Mouse (Mus musculus): Measurements from ENCODE around the gene Prcc. TPM values are rescaled to one million over a fixed set of nuclear protein-coding genes. Genes with fewer than 3 reads are reported as not detected.

The Prcc gene
- 48.5 and 50.6 TPM in 2 replicates for polyA plus RNA-seq (2012; rRNA removed)
- polyA plus RNA-seq (2014; fragmentation: Nextera tagmentation; extraction: Ambion mirVana), result 15.8 and 16.8 TPM in 2 replicates

DNA sequence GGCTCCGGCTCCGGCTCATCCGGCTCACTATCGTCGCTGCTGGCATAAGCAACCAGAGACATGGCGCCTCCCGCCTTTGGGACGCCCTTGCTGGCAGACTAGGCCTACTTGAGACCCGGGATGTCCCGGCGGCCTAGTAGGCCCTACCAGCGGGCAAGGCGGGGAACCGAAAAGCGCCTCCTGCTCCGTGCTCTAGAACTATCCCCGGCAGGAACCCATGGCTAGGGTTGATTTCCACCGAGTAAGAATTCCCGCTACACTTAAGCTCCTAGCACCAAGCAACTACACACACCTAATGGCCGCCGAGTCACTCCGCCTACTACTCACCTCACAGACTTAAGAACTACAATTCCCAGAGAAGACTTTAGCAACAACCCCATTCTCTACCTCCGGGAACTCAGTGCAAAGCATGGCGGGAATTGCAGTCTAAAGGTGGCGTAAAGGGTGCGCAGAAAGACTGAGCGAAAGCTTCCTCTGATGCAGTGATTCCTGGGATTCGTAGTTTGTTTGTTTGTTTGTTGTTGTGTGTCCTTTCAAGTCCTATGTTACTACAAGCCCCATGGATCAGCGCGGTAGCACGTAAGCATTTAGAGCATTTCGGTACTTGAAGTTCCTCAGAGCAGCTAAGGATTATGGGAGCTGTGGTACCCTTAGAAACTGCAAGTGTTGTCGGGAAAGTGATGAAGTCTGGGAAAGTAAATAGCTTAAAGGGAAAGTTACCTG is at the start of gene Prcc:
TSS of gene Prcc (minus strand) at position 328 of the 723 bp plus-strand sequence.
- Histone ChIP-seq H3K9ac (ENCODE audit: low read depth, low read length, severe bottlenecking) (peak within 1 kb of the TSS; percentile 89), H3K27me3 (ENCODE audit: control insufficient read depth, insufficient read depth, low read length) (no peaks in the 10 kb centered on the region), H3K4me3 (replicated peaks; ENCODE audit: low read length) (peak within 1 kb of the TSS; percentile 97), H3K9me3 (ENCODE audit: control insufficient read depth, low read length) (0 out of 2 replicates have a peak, but pooled peaks cover 3% of the 10 kb centered on the region), H3K36me3 (ENCODE audit: control insufficient read depth, insufficient read depth, low read length) (peaks cover 11% of the 10 kb centered on the region), H3K27ac (replicated peaks; ENCODE audit: low read depth, low read length) (peak within 1 kb of the TSS; percentile 83), H3K4me1 (ENCODE audit: control insufficient read depth, insufficient read depth, low read length) (peaks cover 12% of the 10 kb centered on the region), H3K4me2 (replicated peaks; ENCODE audit: low read depth, low read length, severe bottlenecking) (peak within 1 kb of the TSS; percentile 94)
- TF ChIP-seq POLR2A (IDR thresholded peaks at IDR 0.05; ENCODE audit: borderline replicate concordance, extremely low read depth, insufficient read depth, insufficient read length), result peak; percentile 51; the same call in 1 of the 2 replicates
- DNase-seq (ENCODE audit: low spot score) (peak; percentile 99), ATAC-seq (ENCODE audit: low FRiP score, low read depth) (peak; percentile 98)
- 0% methylated on average over 31 of the region's 33 CpGs for WGBS

DNA sequence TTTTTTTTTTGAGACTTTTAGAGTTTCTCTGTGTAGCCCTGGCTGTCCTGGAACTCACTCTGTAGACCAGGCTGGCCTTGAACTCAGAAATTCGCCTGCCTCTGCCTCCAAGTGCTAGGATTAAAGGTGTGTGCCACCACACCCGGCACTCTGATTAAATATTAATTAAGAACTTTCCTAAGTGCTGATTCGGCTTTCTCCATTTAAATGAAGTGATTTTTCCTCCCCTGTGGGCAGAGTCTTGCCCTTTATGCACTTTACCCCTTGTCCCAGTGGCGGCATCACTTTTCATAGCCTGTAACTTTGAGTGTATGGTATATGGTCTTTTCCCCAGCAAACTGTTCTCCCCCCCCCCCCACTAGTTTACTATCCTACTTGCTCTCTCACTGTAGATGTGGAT is 49.8 kb upstream of the Prcc start:
- no peak for TF ChIP-seq POLR2A (IDR thresholded peaks at IDR 0.05; ENCODE audit: borderline replicate concordance, extremely low read depth, insufficient read depth, insufficient read length)
- H3K27ac ChIP-seq (replicated peaks; ENCODE audit: low read depth, low read length), result no peak overlapping the region
- no peak overlapping the region for H3K4me3 ChIP-seq (replicated peaks; ENCODE audit: low read length)

DNA sequence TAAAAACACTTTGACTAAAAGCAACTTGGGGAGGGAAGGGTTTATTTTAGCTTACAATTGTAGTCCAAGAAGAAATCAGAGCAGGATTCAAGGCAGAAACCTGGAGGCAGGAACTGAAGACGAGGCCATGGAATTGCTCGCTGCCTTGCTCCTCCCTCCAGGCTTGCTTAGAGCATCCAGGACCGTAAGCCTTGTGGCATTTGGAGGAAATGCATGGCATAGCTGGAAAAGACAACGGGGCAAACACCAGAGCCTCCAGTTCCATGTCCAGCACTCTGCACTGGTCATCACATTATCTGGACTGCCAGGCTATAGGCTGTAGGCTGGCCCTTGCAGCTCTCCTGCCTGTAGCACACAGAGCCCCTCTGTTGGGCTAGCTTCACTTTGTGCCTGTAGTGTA is 49.1 kb upstream of the Prcc start:
- ATAC-seq (ENCODE audit: low FRiP score, low read depth), result no peak
- H3K4me3 ChIP-seq (replicated peaks; ENCODE audit: low read length), result no peak overlapping the region
- peaks cover 7% of the 10 kb centered on the region for H3K4me1 ChIP-seq (ENCODE audit: control insufficient read depth, insufficient read depth, low read length)
- H3K27ac ChIP-seq (replicated peaks; ENCODE audit: low read depth, low read length), result no peak overlapping the region
- H3K4me2 ChIP-seq (replicated peaks; ENCODE audit: low read depth, low read length, severe bottlenecking), result no peak overlapping the region
- no peaks in the 10 kb centered on the region for H3K9me3 ChIP-seq (ENCODE audit: control insufficient read depth, low read length)
- DNase-seq (ENCODE audit: low spot score), result no peak
- peaks cover 65% of the 10 kb centered on the region for H3K36me3 ChIP-seq (ENCODE audit: control insufficient read depth, insufficient read depth, low read length)
- 82% methylated on average over 4 of the region's 4 CpGs for WGBS
- no peak for TF ChIP-seq POLR2A (IDR thresholded peaks at IDR 0.05; ENCODE audit: borderline replicate concordance, extremely low read depth, insufficient read depth, insufficient read length)
- no peaks in the 10 kb centered on the region for H3K27me3 ChIP-seq (ENCODE audit: control insufficient read depth, insufficient read depth, low read length)
- H3K9ac ChIP-seq (ENCODE audit: low read depth, low read length, severe bottlenecking), result no peak overlapping the region

More for the DNA sequence above, 49.8 kb upstream of the Prcc start:
- no peaks in the 10 kb centered on the region for H3K27me3 ChIP-seq (ENCODE audit: control insufficient read depth, insufficient read depth, low read length)
- H3K4me2 ChIP-seq (replicated peaks; ENCODE audit: low read depth, low read length, severe bottlenecking), result no peak overlapping the region
- no peak overlapping the region for H3K9ac ChIP-seq (ENCODE audit: low read depth, low read length, severe bottlenecking)
- 82% methylated on average over 4 of the region's 4 CpGs for WGBS
- DNase-seq (ENCODE audit: low spot score), result no peak
- no peak for ATAC-seq (ENCODE audit: low FRiP score, low read depth)
- no peaks in the 10 kb centered on the region for H3K9me3 ChIP-seq (ENCODE audit: control insufficient read depth, low read length)
- H3K36me3 ChIP-seq (ENCODE audit: control insufficient read depth, insufficient read depth, low read length), result peaks cover 72% of the 10 kb centered on the region
- peaks cover 7% of the 10 kb centered on the region for H3K4me1 ChIP-seq (ENCODE audit: control insufficient read depth, insufficient read depth, low read length)

DNA sequence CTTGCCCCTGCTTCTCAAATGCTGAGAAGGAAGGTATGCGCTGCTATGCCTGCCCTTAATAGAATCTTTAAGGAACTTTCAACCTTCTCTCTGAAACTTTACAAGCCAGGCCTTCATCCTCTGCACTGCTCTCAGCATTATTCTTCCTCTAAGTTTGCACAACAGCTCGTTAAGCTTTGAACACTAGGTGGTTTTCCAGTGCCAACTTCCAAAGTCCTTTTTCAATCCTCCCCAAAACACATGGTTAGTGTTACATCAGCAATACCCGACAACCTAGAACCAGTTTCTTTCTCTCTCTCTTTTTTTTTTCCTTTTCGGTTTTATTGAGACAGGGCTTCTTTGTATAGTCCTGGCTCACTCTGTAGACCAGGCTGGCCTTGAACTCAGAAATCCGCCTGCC is 48.6 kb upstream of the Prcc start:
- no peak overlapping the region for H3K4me2 ChIP-seq (replicated peaks; ENCODE audit: low read depth, low read length, severe bottlenecking)
- ATAC-seq (ENCODE audit: low FRiP score, low read depth) (no peak), DNase-seq (ENCODE audit: low spot score) (no peak)
- H3K4me3 ChIP-seq (replicated peaks; ENCODE audit: low read length), result no peak overlapping the region
- H3K27me3 ChIP-seq (ENCODE audit: control insufficient read depth, insufficient read depth, low read length), result no peaks in the 10 kb centered on the region
- no peaks in the 10 kb centered on the region for H3K9me3 ChIP-seq (ENCODE audit: control insufficient read depth, low read length)
- no peak overlapping the region for H3K9ac ChIP-seq (ENCODE audit: low read depth, low read length, severe bottlenecking)
- peaks cover 60% of the 10 kb centered on the region for H3K36me3 ChIP-seq (ENCODE audit: control insufficient read depth, insufficient read depth, low read length)
- H3K4me1 ChIP-seq (ENCODE audit: control insufficient read depth, insufficient read depth, low read length), result peaks cover 11% of the 10 kb centered on the region
- WGBS, result 80% methylated on average over 5 of the region's 5 CpGs
- no peak overlapping the region for H3K27ac ChIP-seq (replicated peaks; ENCODE audit: low read depth, low read length)
- no peak for TF ChIP-seq POLR2A (IDR thresholded peaks at IDR 0.05; ENCODE audit: borderline replicate concordance, extremely low read depth, insufficient read depth, insufficient read length)

DNA sequence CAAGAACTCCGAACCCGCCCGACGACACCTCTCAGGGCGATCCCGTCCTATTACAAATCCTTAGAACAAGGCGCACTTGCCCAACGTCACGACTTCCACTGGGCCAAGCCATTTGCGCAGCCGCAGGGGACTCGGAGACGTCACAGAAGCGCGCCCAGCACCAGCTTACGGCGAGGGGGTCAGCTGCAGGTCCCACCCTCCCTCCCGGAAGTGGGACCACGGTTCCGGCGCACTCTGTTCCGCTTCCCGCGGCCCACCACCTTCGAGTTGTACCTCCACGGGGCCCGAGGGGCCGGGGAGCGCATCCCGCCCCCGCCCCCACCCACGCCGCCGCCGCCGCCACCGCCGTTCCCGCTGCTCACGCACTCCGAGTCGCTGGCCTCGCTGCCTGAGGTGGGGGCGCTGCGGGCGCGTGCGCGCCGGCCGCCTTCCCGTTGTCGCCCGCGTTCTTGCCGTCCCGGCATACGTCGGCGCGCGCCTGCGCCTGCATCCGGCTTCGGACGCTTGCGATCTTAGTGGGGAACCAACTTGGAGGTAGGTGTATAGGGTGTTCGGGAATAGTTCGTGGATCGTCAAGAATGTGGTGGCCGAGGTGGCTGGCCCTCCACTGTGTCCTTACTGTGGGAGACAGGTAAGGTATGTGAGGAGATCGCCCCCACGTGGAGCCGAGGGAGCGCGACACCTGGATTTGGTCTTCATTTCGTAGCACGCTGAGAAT is 44.8 kb upstream of the Prcc start, which contains the start of the genes Isg20l2 and Rrnad1:
TSS of gene Isg20l2 (plus strand) at position 237 of the 718 bp plus-strand sequence.
TSS of gene Rrnad1 (minus strand) at position 640 of the 718 bp plus-strand sequence.
- H3K27ac ChIP-seq (replicated peaks; ENCODE audit: low read depth, low read length), result peak within 1 kb of the TSS; percentile 78
- TF ChIP-seq POLR2A (IDR thresholded peaks at IDR 0.05; ENCODE audit: borderline replicate concordance, extremely low read depth, insufficient read depth, insufficient read length), result peak; percentile 73; the same call in 1 of the 2 replicates
- peaks cover 48% of the 10 kb centered on the region for H3K36me3 ChIP-seq (ENCODE audit: control insufficient read depth, insufficient read depth, low read length)
- H3K9me3 ChIP-seq (ENCODE audit: control insufficient read depth, low read length), result no peaks in the 10 kb centered on the region
- peak; percentile 96 for DNase-seq (ENCODE audit: low spot score)
- peak within 1 kb of the TSS; percentile 81 for H3K4me3 ChIP-seq (replicated peaks; ENCODE audit: low read length)
- ATAC-seq (ENCODE audit: low FRiP score, low read depth), result peak; percentile 96
- peaks cover 14% of the 10 kb centered on the region for H3K4me1 ChIP-seq (ENCODE audit: control insufficient read depth, insufficient read depth, low read length)
- H3K4me2 ChIP-seq (replicated peaks; ENCODE audit: low read depth, low read length, severe bottlenecking), result peak within 1 kb of the TSS; percentile 73
- H3K27me3 ChIP-seq (ENCODE audit: control insufficient read depth, insufficient read depth, low read length), result no peaks in the 10 kb centered on the region
- under 1% methylated on average over 47 of the region's 78 CpGs for WGBS
- H3K9ac ChIP-seq (ENCODE audit: low read depth, low read length, severe bottlenecking), result peak within 1 kb of the TSS; percentile 78

All from limb, embryonic 14.5 days (tissue).